Mouse (Mus musculus) cerebellum, postnatal 25 days (tissue): ENCODE results near the gene Cacul1.
"Not testable (repeated sequence)": the region's sequence is repeated elsewhere in the genome, so short reads cannot be mapped to it uniquely, and the experiment has no call there.

Source experiments
- DNase-seq, 2 experiments: peaks; one replicate each; pipeline ENCODE4 v3.0.0; 2021; ENCODE audit warnings: mixed read lengths in 2 of 2

Gene Cacul1

DNA sequence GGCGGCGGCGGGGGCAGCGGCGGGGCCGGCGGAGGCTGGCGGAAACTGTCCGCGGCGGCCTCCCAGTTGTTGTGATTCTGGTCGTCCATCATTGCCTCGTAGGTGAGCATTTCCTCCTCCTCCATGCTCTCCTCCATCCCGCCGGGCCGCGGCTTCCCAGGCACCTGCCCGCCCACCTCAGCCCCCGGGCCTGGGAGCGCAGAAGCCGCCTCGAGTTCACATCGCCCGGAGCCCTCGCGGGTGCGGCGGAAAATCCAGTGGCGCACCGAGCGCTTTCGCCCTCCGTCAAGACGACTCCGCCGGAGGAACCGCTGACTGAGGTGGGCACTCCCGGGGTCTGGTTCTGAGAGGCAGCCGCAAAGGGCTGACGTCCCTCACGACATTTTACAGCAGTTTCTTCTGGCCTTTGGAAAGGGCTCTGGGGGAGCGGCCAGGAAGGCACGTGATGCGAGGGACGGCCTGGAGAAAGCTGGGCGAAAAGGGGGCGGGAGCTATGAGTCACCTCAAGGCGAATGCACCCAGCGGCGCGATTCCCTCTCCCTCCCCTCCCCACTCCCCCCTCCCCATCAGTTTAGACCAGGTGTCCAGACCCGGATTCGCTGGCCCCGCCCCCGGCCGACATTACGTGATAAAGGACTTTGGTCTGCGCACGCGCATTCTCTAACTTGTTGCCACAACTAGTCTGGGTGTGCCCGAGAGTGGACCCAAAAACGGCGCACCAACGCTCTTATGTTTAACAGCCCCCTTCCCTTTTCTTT is at the start of gene Cacul1:
TSS of gene Cacul1 (minus strand) at position 444 of the 758 bp plus-strand sequence.
- peak; percentile 95 to 99 for DNase-seq

- no peak for DNase-seq
Observed at GRCm38 (mm10) chr19:60619420-60619819, 38.6 kb upstream of the Cacul1 start.

DNA sequence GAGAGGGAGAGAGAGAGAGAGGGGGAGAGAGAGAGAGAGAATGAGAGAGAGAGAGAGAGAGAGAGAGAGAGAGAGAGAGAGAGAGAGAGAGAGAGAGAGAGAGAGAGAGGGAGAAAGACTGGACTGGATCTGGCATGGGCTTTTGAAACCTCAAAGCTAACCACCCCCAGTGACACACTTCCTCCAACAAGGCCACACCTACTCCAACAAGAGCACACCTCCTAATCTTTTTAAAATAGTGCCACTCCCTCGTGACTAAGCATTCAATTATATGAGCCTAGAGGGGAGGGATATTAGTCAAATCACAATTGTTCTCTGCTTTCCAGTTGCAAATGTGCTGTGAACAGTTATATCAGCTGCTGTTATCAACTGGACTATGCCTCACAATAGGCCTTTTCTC is 36.2 kb upstream of the Cacul1 start:
- no peak for DNase-seq

- peak; percentile 85 to 88 for DNase-seq
Observed at GRCm38 (mm10) chr19:60615470-60616200, 34.8 kb upstream of the Cacul1 start.

DNA sequence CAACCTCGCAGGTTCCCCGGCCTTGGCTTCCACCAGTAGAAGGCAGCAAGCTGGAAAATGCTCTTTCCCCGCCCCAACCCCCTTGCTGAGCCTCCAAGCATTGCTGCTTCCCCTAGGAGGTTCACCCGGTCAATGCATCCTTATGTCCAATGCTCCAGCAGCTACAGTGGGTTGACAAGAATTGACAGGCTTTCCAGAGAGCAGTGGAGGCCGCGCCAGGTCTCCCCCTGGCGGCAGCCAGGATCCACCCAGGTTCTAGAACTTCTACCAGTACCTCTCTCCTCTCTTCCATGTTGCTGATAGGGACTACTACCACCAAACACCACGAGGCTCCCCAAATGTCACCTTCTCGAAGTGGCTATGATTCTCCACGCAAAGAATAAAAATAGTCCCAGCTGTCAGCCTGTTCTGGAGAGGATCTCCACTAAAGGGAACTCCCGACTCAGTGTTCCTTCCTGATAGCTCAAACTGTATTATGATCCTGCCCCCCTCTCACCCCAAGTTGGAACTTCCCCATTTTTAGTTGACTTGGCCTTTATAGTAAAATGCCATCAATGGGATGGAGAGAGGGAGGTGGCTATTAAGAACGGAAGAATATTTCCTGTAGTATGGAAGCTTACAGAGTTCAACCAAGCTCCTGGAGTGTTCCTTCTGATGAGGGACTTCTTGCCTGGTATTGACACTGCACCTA is 30.8 kb upstream of the Cacul1 start:
- DNase-seq, result peak; percentile 41 to 59

DNA sequence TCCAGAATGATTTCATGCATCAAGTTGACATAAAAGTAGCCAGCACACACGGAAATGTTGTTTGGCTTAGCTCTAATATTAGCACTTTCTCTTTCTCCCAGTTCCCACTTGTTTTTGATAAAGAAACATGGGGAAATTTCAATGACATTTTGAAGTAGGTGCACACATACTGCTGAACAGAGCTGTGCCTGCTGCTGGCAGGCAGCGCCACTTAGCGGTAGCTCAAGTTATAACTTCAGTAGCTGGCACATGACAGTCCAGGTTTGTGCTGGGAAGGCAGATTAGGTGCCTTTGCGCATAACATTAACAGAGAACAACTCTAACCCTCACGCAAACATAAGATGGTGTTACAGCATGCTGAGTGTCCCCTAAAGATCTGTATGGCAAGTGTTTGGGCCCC is 27.9 kb upstream of the Cacul1 start:
- peak in 1 of 2 experiments; percentile 27 for DNase-seq

DNA sequence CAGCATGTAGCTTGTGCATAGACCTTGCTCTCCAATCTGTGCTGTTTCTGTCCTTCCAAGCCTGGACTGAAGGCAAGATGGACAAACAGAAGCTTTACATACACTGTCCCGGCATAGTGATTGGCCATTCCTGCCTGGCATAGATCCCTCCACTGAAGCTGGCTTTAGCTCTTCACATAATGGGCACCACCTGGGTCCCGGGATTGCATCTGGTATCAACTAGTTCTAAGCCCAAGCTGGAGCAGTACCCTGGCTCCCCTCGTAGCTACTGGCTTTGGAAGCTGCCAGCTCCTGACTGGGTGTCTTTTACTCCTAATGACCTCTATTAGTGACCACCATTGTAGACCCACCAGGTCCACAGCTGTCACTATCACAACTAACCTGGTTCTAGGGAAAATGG is 22.8 kb upstream of the Cacul1 start:
- no peak for DNase-seq

- DNase-seq, result not testable (repeated sequence)
Observed at GRCm38 (mm10) chr19:60602066-60602465, 21.2 kb upstream of the Cacul1 start.

DNA sequence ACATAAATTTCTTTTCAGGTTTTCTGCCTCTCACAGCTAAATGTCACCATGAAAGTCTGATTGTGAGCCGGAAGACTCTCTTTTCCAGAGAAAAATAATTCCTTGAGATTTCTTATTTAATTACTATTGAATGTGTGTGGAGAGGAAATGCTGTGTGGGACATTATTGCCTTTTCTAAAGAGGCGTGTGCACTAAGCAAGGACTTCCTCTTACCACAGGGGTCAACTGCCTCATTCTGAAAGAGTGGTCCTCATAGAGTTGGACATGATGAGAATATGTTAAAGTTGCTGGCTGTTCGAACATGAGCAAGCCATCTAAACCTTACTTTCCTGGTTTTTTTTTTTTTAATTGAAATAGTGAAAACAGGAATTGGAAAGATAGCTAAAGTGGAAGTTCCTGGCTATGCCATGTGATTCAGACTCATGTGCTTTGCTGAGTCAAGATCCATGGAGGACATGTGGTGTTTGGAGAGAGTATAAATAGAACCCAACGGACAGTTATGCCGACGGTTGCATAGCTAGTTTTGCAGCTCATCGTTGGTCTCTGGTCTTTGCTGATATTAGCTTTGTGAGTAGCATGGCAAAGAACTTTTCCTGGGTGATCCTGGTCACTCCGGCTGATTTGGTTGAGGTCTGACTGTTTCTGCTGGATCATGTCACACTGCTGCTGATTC is 17.3 kb upstream of the Cacul1 start:
- no peak for DNase-seq

GRCm38 (mm10) chr19:60589646-60590045 is 8.8 kb upstream of the Cacul1 start:
- DNase-seq, result no peak

- no peak for DNase-seq
Observed at GRCm38 (mm10) chr19:60586652-60587051, 5.8 kb upstream of the Cacul1 start.

DNA sequence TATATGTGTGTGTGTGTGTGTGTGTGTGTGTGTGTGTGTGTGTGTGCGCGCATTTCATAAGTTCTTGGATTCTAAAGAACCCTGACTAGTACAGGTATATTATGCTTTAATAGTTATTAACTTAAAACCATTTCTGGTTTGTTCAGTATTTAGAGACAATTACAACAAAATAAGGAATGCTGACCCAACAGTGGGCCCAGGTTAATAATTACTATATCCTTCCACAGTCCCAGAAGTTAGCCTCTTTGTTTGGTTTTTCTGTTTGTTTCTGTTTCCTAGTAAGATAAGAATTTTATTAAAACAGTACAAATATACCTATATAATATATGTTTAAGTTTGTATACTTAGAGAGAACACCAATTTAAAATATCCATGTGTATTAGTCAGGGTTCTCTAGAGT is 2.4 kb upstream of the Cacul1 start:
- DNase-seq, result no peak

DNA sequence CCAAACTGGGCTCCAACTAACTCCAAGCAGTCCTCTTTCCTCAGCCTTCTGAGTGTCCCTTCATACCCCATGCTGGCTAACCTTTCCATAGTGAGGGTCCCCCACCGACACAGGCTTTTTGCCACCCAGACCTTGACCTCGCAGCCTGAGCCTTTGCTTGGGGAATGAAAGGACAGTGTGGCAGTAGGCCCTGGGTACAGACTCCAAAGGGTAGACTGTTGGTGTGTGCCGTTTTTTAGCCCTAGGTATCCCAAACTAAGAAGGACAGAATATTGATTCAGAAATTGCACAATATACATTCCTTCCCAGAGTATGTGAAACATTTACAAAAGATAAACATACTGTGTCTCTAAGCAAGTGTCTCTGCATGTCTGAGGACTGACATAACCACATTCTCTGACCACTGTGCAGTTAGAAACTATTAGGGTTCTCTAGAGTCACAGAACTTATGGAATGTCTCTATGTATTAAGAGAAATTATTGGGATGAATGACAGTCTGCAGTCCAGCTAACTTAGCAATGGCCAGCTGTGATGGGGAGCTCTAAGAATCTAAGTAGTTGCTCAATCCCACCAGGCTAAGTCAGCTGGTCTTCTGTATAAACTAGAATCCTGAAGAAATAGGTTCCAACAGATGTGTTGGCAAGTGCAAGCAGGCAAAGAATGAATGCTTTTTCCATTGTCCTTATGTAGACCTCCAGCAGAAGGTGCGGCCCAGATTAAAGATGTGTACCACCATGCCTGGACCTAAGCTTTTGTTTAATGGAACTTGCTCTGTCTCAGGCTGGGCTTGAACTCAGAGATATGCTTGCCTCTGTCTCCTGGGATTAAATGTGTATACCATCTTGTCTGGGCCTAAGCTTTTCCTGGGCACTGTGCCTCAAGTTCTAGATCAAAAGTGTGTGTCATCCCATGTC is 809 bp upstream of the Cacul1 start:
- DNase-seq, result no peak

- no peak for DNase-seq
Observed at GRCm38 (mm10) chr19:60579771-60580581, 849 bp downstream of the Cacul1 start.

- no peak for DNase-seq
Observed at GRCm38 (mm10) chr19:60576741-60577140, 4.1 kb downstream of the Cacul1 start.

- DNase-seq, result no peak
Observed at GRCm38 (mm10) chr19:60560497-60560896, 20.3 kb downstream of the Cacul1 start.

- DNase-seq, result no peak
Observed at GRCm38 (mm10) chr19:60554866-60555438, 25.9 kb downstream of the Cacul1 start.

DNA sequence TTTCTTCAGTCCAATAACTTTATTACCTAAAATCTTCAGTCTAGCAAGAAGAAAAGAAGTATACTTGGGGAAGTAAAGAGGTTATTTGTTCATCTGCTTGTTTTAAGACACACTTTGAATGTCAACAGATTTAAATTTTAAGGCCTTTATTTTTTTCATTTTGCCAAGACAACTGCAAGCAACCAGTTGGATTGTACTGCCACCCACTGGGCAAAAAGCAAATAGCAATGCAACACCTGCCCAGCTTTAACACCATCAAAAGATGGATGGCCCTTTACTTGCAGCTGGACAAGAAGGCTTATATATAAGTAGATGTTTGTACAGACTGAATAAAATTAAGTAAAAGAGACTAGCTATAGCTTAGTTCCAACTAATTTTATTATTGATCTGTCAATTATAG is 27.3 kb downstream of the Cacul1 start:
- DNase-seq, result peak; percentile 55 to 75

DNA sequence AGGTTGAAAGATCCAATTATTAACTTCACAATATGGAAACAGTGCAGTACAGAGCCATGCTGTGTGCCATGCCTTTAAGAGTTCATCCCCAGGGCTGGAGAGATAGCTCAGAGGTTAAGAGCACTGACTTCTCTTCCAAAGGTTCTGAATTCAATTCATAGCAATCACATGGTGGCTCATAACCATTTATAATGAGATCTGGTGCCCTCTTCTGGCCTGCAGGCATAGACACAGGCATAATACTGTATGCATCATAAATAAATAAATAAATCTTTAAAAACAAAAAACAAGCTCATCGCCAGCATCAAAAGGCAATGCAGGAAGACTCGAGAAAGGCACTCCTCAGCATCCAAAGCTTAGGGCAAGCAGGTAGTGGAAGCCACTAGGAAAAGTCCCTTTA is 37.5 kb downstream of the Cacul1 start:
- no peak for DNase-seq

DNA sequence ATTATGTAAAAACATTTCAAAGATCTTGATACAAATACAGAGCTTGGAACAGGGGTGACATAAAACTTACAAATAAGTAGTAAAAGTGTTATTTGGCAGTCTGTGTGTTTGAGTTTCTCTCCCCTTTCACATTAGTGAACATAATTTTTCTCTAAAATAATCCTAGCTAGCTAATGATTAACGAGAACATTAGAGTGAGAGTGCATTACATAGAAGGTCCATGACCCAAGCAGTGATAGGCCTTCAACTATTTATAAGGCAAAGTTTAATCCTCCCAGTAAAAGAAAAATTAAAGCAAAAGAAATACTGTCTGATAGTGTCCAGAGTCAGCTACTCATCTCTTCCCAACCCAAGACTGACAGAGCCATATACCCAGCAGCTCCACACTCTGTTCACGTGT is 48.9 kb downstream of the Cacul1 start:
- no peak for DNase-seq

DNA sequence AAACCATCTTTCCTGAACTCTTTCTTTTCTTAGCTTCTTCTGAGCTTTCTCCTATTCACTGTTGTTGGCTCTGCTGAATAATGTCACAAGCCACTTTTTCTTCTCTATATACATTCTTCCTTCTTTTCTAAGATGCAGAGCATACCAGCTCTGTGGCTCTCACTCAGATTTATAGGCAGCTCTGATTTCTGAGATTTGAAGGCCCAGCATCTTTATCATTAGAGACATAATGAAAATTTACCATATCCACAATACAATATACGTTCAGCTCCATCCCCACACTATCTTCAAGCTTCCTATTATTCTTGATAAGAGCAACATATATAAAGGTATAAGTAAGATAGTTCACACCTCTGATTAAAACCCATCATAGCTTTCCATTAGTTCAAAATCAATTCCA is 50.7 kb downstream of the Cacul1 start:
- no peak for DNase-seq
